Mouse (Mus musculus): ENCODE data around the gene Palm.

Gene Palm

DNA sequence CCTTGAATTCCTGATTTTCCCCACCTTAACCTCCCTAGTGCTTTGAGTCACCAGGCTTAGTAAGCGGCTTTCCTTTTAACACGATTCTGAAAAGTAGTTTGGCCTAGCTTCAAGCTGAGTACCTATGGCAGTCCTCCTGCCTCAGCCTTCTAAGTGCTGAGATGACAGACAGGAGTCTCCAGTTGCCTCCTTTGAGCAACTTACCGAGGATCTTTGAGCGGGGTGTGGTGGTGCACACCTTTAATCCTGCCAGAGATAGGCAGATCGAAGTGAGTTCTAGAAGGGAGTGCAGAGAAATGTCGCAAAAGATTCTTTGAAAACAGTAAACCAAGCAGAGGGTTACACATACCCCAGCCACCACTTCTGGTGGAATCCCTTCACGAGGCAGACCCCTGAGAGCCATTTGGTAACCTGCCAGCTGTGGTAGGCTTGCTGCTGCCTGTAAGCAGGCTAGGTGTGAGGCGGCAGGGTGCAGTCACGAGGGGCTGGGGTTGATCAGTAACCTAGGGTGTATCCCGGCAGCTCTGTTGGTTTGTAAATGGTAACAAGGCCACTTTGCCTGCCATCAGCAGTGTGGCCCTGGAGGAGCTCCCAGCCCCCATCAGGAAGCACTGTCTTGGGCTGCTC lies 62.3 kb downstream of the Palm start:
- DNase-seq (ENCODE audit: low spot score in 2 of 2) = no peak

GRCm38 (mm10) chr10:79856280-79856679 lies 62.9 kb downstream of the Palm start:
- DNase-seq (ENCODE audit: low spot score in 2 of 2) = no peak

- DNase-seq (ENCODE audit: low spot score in 2 of 2) = no peak
These were observed 63.5 kb downstream of the Palm start for GRCm38 (mm10) chr10:79856704-79857451.

DNA sequence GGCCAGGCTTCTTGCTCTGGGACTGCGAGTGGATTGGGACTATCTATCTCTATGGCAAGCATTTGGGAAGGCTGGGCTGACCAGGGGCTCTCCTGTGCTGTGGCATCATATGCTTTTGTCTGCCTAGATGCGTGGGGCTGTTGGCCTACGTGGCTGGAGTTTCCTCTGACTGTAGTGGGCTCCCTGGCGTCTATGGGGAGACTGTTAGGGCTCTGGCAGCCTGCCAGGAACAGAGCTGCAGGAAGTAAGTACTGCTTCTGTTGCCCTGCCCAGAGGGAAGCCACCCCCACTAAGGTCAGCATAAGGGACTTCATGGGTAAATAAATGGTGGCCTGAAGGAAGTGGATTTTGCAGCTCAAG lies 64.1 kb downstream of the Palm start:
- no peak for DNase-seq (ENCODE audit: low spot score in 2 of 2)

DNA sequence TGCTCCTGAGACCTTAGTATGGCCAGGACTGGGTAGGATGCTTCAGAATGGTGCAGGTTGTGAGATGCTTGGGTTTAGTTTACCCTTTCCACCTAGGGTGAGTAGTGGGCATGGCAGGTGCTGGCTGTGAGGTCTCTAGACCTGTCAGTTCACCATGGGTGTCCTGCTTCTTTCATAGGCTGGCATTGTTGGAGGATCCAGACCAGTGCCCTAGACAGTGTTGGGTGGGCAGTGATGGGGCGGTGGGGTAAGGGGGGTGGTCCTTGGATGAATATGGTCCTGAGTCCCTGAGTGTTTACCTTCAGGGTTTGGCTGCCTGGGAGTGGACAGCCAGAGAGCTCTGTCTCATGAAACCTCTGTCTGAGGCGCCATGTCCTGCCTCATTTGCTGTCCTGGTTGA lies 64.5 kb downstream of the Palm start:
- no peak for DNase-seq (ENCODE audit: low spot score in 2 of 2)

DNA sequence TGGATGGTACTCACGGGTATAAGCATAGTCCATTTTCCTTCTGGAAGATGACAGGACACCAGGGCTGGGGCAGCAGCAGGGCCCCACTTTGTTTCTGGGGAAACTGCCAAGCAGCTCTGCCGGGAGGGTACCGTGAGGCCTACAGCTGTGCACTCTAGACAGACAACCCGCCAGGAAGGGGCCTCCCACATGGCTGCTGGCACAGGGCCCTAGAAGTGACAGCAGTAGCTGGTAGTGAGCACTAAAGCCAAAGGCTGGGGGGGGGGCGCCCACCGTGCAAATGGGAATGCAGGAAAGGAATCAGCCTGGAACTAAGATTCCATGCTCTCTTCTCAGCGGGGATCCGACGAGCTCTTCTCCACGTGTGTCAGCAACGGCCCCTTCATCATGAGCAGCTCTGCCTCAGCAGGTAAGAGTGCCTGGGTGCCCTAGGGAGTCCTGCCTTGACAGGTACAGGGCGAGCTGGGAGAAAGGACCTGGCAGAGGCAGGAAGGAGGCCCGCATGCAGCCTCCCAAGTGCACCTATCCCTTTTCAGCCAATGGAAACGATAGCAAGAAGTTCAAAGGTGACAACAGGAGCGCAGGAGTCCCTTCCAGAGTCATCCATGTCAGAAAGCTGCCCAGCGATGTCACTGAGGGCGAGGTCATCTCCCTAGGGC lies 65.2 kb downstream of the Palm start:
- no peak for DNase-seq (ENCODE audit: low spot score in 2 of 2)

- DNase-seq (ENCODE audit: low spot score in 2 of 2) = no peak
These were observed 65.7 kb downstream of the Palm start for GRCm38 (mm10) chr10:79859116-79859515.

GRCm38 (mm10) chr10:79860079-79860911 lies 66.9 kb downstream of the Palm start:
- DNase-seq (ENCODE audit: low spot score in 2 of 2) = no peak

- no peak for DNase-seq (ENCODE audit: low spot score in 2 of 2)
These were observed 68.1 kb downstream of the Palm start for GRCm38 (mm10) chr10:79861230-79862048.

DNA sequence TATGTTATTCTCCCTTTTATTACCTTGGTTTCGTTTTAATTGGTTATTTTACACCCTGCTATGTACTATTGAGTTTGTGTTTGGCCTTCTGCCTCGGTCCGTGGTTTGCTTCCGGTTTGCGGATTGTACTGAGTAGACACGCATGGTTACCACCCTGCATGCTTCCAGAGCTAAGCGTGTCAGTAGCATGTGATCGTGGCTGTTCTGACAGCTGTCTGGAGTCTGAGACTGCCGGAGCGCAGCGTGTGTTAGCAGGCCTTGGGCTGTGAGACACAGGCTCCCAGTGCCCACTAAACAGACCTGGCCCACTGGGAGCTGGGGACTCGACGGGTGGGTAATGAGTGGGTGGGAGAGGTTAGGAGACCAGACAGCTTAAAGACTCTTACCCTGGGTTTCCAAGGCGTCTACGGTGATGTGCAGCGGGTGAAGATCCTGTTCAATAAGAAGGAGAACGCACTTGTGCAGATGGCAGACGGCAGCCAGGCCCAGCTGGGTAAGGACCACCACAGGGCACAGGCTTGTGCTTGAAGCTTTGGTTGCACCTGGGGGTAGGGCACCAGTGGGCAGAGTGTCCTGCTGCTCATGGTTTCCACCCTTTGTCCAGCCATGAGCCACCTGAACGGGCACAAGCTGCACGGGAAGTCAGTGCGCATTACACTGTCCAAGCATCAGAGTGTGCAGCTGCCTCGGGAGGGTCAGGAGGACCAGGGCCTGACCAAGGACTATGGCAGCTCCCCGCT lies 68.8 kb downstream of the Palm start:
- DNase-seq (ENCODE audit: low spot score in 2 of 2) = no peak

DNA sequence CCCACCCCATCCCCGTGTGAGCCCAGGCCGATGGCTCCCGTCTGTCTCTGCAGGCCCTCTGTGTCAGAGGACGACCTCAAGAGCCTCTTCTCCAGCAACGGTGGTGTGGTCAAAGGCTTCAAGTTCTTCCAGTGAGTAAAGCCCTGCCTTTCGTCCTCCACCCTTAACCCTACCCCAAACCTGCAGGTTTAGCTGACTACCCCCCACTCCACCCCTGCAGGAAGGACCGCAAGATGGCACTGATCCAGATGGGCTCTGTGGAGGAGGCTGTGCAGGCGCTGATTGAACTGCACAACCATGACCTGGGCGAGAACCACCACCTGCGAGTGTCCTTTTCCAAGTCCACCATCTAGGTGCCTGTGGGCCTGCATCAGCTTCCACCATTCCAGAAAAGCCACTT lies 69.6 kb downstream of the Palm start:
- no peak for DNase-seq (ENCODE audit: low spot score in 2 of 2)

DNA sequence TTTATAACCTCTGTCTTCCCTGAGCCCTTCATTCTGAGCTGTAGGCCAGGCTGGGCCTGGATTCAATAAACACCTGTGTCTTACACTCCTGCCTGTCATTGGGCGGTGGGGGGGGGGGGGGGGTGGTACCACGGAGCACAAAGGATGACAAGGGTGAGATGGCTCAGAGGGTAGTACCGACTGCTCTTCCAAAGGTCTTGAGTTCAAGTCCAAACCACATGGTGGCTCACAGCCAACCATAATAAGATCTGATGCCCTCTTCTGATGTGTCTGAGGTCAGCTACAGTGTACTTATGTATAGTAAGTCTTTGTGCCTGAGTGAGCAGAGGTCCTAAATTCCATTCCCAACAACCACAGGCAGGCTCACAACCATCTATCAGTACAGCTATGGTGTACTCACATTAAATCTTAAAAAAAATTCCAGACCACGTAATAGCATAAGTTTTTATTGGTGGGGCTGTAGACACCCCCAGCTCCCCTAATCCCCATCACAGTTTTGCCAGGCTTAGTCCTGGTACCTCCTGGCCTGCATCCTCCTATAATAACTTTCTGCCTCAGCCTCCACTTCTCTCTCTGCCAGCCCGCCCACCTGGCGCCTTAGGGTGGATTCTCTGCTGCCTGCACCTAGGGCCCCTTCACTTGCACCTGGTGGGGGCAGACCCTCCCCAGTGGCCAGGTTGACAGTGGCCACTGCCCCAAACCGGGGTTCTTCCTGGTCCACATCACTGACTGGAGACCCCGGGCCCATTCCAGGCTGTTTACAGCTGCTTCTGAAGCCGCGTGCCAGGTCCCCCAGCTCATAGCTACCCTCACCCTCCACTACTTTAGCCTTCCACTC lies 71.2 kb downstream of the Palm start:
- no peak for DNase-seq (ENCODE audit: low spot score in 2 of 2)

DNA sequence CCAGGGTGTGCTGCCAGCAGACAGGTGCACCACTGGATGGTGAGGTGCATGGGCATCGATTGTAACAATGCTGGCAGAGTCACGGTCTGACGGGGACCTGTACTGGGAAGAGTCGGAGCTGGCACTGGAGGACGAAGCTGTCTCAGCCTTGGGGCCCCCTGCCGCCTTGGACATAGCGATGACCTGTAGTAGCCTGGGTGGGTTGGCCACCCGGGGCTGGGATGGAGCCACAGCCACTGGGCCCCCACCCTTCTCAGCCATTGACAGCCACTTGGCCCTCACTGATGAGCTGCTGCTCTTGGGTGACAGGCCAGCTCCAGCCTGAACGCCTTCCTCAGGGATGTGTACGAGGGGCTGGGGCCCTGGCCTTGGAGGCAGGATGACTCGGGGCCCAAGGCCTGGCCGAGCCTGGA lies 71.8 kb downstream of the Palm start:
- no peak for DNase-seq (ENCODE audit: low spot score in 2 of 2)

DNA sequence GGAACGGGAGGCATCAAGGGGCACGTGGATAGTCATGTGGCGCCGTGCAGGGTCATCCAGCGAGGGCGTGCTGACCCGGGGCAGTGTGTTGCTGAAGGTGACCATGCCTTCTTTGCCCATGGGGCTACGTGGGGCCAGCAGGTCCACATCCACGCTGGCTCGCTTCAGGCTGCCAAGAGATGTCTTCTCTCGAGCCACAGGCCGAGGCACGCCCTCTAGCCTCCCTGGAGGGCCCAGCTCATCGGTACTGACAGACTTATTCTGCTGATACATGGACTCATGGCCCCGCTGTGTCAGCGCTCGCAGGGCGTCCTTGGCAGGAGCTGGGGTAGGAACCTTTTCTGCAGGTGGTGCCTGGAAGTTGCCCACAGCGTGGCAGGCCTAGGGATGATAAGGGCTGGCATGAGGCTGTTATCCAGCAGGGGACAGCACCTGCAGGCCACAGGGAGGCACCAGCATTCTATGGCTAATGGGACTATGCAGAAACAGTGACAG lies 72.5 kb downstream of the Palm start:
- no peak for DNase-seq (ENCODE audit: low spot score in 2 of 2)

DNA sequence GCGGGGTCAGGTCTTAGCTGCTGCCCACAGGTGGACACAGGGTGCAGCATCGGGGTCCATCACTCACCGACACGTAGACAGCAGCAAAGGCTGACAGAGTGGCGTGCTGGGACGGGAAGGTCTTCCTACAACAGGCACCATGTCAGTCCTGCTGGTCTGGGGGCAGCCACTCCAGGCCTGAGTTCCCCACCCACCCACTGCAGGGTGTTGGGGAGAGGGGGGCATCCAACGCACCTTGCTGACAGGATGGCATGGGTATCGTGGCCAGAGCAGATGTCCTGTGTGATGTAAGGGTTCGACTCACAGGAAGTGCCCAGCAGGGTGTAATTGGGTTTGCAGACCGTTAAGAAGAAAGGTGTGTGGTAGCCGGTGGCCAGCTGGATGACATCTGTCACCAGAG lies 73.2 kb downstream of the Palm start:
- DNase-seq (ENCODE audit: low spot score in 2 of 2) = no peak

Data from thymus, postnatal 10 days (tissue).